Mouse (Mus musculus): ENCODE data around the gene Gm8300.
"Not testable (repeated sequence)": the region's sequence is repeated elsewhere in the genome, so short reads cannot be mapped to it uniquely, and the experiment has no call there.

Gene Gm8300

DNA sequence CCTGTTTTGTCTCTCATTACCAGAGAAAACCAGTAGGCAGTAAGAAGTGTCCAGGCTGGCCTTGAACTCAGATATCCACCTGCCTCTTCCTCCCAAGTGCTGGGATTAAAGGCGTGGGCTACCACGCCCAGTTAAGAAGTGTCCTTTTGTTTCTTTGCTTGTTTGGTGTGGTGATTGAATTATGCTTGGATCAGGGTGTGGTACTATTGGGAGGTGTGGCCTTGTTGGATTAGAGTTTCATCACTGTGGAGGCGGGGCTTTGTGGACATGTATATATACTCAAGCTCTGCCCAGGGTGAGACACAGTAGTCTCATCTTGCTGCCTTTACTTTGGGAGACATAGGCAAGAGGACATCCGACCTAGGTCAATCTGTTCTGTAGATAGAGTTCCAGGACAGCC, at the start of gene Gm8300:
Gm8300 (plus strand) TSS at position 301 of the 400 bp plus-strand sequence.
- not testable (repeated sequence) for DNase-seq (ENCODE audit: low spot score)

DNA sequence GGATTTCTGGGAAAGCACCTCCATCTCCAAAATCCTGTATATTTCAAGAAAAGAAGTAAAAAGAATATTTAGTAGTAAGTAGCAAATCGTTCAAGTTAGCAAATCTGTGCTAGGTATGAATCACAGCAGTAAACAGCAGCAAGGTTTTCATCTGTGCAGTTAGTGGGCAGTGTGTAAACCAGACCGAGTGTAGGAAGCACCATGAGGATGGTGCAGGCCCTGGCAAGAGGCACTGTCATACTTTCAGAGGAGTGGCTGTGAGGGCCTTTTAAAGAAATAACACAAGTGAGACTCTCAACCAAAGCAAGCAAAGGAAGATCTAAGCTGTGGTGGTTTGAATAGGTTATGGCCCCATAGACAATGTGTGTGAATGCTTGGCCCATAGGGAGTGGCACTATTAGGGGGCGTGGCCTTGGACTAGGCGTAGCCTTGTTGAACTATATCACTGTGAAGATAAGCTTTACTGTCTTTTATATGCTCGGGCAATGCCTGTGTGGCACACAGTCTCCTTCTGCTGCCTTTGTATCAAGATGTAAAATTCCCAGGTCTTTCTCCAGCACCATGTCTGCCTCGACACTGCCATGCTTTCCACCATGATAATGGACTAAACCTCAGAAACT, 49.3 kb upstream of the Gm8300 start:
- DNase-seq (ENCODE audit: low spot score) = no peak

DNA sequence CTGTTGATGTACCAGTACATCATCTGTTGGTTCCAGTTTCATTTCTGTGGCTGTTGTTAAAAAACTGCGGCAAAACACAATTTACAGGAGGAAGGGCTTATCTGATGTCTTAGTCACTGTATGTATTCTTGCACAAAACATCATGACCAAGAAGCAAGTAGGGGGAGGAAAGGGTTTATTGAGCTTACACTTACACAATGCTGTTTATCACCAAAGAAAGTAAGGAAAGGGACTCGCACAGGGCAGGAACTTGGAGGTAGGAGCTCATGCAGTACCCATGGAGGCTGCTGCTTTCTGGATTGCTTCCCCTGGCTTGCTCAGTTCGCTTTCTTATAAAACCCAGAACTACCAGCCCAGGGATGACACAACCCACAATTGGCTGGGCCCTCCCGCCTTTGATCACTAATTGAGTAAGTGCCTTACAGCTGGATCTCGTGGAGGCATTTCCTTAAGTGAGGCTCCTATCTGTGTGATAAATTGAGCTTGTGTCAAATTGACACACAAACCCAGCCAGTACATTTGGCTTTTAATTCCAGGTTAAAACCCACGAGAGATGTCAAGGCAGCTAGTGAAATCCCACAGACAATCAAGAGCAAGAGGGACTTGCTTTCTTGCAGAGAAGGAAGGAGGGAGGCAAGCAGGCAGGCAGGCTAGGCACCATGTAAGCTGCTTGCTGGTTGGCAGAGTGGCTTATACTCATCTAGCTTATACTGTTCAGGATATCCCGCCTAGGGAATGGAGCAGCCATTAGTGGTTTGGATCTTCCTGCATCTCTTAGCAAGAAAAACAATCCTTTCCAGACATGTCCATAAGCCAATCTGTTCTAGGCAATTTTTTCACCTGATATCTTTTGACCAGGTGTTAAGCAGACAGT, 43.6 kb upstream of the Gm8300 start:
- no peak for DNase-seq (ENCODE audit: low spot score)

DNA sequence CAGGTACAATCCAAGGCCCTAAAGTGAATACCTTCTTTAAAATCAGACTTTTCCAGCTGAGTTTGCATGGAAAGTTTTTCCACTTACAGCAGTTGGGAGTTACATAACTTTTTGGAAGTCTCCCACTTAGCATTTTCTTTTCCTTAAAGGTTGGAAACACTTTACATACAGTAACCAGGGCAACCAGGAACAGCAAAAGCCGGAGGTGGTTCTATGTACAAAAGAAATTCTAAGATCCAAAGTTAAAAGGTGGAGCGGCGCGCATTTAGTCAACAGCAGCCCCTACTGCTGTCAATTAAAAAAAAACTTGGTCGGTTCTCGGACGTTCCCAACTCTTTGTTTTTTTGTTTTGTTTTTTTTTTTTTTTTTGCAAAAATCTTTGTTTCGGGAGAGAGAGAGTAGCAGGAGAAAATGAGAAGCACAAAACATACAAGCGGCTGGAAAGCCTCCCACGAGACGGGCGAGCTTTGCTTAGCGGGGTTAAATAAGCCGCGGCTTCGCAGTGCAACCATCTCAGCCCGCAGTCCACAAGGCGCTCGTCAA, 42.6 kb upstream of the Gm8300 start:
- DNase-seq (ENCODE audit: low spot score) = no peak

DNA sequence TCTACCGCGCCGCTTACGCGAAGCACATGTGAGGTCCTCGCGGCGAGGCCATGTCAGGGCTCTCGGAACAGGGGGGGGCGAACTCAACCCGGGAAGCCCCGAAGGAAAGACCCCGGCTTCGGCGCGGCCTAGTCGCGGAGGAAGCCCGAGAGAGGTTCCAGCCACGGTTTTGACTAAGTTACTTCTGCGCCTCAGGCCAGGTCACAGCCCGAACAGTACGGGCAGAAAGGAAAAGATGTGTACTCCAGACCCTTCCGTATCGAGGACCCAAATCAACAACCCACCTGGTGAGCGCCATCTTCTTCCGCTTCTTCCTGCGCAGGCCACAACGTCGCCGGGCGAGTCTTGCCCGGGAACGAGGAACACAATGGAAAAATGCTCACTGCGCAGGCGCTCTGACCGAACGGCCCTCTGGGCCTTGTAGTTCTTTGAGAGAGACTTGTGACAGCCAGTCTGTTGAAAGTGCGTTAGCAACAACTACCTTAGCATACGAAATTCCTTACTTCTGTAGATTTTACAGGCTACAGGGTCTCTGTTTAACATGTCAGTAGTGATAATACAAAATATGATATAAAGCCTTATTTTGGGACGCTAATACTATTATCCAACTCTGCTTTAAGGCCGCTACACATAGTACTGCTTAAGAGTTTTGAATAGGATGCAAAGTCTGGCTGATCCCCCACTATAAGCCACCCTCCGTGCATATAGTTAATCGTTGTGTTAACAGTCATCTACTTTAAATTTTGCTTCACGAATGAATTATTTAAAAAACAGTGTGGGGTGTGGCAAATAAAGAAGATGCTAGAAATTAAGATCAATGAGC, 41.9 kb upstream of the Gm8300 start, which contains the start of gene Snw1:
Snw1 (minus strand) TSS at position 311 of the 823 bp plus-strand sequence.
- peak; percentile 94 for DNase-seq (ENCODE audit: low spot score)

DNA sequence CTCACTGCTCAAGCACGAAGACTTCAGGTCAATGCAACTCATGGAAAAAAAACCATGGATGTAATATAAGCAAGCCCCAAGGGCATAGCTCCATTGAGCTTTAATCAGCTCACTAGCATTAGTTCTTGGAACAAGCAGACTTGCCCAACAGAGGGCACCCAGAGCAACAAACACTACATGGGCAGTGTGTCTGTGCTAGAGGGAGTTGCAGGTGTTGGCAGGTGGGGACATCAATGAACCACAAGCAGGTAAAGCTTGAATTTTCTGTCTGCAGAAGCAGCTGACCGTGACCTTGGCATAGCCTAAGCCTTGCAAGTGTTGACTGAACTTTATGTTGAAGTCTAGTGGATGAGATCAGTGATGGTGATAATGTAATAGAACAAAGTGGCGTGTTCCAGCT, 39.4 kb upstream of the Gm8300 start:
- DNase-seq (ENCODE audit: low spot score) = no peak

DNA sequence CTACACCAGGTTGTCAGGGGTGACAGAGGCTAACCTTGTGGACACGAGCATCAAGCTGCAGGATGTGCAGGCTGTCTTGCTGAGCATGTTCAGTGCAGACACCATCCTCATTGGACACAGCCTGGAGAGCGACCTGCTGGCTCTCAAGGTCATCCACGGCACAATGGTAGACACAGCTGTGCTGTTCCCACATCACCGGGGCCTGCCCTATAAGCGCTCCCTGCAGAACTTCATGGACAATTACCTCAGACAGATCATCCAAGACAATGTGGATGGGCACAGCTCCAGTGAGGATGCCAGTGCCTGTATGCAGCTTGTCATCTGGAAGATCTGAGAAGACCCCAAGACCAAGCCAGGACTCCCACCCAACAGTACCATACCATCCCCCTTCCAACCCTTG, 31.6 kb upstream of the Gm8300 start:
- DNase-seq (ENCODE audit: low spot score) = not testable (repeated sequence)

DNA sequence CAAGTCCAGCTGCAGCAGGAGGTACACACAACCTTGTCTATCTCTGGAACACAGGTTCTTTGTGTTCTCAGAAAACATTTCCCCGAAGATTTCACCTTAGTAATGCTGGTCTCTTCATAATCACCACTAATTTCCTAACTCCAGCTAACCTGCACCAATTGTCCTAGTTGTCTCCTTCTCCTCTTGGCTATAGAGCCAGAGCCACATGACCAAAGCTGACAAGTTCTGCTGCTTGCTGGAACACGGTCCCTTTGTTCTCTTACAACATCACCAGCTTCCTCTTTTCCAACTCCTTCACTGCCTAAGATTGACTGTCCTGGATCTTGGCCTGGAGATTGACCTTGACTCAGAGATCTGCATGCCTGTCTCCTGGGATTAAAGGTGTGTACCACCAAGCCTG, 25.4 kb upstream of the Gm8300 start:
- DNase-seq (ENCODE audit: low spot score) = not testable (repeated sequence)

DNA sequence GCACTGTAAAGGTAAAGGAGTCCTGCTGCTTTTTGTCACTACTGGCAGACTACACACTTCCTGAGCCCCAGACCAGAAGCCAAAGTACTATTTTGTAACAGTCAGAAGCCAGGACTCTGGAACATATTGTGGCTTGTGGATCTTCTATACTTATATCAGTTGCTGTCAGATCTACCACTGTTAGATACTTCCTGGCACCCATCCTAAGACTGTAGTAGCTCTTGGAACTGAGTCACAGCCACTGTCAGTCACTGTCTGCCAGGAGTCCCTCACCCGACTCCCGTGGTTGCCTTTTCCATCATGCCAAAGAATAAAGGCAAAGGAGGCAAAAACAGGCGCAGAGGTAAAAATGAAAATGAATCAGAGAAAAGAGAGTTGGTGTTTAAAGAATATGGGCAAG, 19.7 kb upstream of the Gm8300 start, which contains the start of gene Gm5788:
Gm5788 (plus strand) TSS at position 301 of the 400 bp plus-strand sequence.
- DNase-seq (ENCODE audit: low spot score) = not testable (repeated sequence)

DNA sequence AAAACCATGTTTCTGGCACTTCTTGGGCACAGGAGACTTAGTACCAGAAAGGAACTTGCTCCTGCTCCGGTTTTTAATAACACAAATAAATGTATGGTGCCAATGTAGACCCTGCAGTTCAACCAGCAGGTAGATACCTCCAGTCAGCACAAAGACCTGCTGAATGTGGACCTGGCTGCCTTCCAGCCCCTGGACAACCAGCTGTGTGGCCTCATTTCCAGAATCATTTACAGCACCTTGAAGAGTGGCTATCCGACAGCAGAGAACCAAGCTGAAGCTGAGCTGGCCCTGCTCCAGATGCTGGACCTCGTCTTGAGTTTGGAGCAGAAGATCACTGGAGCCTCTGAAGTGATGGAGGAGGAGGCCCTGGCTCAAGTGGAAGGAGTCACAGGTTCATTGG, 5.5 kb downstream of the Gm8300 start:
- DNase-seq (ENCODE audit: low spot score) = not testable (repeated sequence)

DNA sequence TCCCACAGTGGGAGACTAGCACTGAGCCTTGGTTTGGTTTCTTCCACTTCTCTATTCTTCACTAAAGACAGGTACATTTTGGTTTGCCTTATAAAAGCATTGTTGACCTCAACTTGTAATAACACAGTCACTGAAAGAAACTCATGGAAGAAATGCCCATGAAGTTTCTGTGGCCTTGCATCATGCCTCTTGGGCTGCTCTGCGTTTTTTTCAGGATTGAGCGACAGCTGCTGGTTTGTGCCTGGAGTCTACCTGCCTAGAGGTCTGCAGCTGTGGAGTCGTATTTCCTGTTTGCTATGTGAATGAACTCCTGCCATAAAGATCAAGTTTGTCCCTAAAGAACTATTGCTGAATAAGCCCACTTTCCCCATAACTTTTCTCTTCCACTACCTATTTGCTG, 29.8 kb downstream of the Gm8300 start:
- no peak for DNase-seq (ENCODE audit: low spot score)

DNA sequence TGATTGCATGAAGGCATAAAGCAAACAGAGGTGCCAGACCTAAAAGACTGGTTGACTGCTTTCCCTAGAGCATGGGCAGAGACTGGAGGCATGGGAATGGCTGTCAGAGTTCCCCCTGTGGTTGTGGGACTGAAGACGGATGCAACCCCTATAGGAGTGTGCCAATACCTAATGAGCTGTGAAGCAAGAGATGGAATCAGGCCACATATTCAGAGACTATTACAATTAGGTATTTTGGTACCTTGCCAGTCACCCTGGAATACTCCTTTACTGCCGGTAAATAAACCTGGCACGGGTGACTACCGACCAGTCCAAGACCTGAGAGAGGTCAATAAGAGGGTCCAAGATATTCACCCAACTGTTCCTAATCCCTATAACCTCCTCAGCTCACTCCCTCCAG, 36.5 kb downstream of the Gm8300 start:
- DNase-seq (ENCODE audit: low spot score) = not testable (repeated sequence)

Measured in urinary bladder, postnatal 14 days (tissue).